Mouse (Mus musculus) MN1 (cell line): ENCODE measurements around the gene Aco1.
"Not testable (repeated sequence)": the region's sequence is repeated elsewhere in the genome, so short reads cannot be mapped to it uniquely, and the experiment has no call there.

ENCODE experiments used
- DNase-seq: peaks from one replicate; pipeline ENCODE4 v3.0.0-alpha.2; 2016; ENCODE audit warnings: low spot score

Aco1 gene

DNA sequence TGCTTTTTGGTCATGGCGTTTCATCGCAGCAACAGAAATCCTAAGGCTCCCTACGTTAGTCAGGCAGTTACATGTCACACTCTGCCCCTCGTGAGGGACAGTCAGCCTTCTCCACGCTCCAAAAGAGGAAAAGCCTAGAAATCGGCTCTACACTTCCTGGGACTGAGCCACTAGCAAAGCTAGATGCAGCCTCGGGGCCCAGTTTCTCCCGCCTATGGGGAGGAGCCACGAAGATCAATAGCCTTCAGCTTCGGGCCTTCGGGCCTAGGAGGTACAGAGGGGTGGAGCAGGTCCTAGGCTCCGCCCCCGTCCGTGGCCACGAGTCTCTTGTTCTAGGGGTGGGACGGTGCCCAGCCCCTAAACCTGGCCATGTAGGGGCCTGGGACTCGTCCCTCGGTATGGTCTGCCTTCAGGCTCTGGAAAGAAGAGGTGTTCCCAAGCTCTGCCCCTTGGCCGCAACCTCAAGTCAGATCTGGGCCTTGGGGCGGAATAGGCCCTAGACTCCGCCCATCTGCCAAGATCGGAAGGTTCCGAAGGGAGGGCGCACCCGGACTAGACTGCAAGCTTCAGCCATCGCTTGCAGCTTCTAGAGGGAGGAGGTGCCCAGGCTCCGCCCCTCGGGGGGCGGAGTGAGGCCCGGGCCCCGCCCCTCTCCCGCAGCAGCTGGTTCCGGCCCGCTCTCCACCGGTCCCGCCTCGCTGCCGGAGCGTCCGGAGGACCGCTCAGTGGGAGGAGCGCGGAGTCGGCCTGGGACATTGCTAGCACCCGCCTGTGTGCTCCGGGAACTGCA lies at the start of gene Aco1:
Gene Aco1 (plus strand): TSS at position 339 of the 790 bp plus-strand sequence.
- DNase-seq = peak; percentile 94

DNA sequence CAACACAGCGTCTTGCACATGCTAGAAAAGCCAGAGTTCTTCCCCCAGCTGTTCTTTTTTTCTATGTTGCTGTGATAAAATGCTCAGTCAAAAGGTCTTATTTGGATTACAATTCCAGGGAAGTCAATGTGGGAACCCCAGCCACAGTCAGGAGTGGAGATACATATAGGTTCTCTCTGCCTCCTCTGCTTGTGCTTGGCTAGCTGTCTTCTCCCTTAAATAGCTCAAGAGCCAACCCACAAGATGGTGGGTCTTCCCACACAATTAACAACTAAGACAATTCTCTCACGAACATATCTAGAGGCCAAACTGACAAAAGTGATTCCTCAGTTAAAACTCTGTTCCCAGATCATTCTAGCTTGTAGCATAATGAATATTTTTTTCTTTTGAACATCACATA lies 47.9 kb upstream of the Aco1 start:
- DNase-seq = no peak

- no peak for DNase-seq
These were observed 39.9 kb upstream of the Aco1 start for GRCm38 (mm10) chr4:40102996-40103395.

GRCm38 (mm10) chr4:40106004-40106536 lies 36.8 kb upstream of the Aco1 start:
- no peak for DNase-seq

- no peak for DNase-seq
These were observed 34.9 kb upstream of the Aco1 start for GRCm38 (mm10) chr4:40108030-40108429.

DNA sequence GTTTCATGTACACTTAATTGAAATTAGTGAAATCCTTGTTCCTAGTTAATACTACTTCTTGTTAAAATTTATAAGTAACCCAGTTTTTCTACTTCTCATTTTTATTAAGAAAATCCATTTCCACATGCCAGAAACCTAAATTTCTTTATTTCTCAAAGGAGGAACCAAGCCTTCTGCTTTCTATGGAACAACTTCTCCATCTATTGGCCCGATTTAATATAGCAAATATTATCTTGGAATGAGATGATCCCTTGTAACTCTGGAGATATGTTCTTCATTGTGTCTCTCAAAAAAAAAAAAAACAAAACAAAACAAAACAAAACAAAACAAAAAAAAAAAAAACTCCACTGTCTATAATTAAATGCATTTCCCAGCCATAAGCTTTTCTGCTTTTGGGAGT lies 29.7 kb upstream of the Aco1 start:
- no peak for DNase-seq

DNA sequence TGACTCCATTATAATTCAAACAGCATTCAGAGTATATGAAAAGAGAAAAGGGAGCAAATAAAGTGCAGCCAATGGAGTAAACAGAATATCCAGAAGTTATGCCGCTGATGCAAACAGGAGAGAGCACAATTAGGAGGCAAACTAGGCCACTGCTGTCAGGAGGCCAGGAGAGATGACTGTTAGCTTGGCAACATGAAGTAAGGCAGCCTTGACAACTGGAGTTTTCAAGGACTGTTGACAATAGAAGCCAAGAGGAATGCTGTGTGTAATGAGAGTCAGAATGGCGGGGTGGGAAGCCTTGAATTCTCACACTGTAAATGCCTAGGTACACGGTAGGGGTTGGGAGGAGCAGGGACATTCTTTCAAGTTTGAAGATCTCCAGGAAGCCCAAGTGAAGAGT lies 21.7 kb upstream of the Aco1 start:
- no peak for DNase-seq

- DNase-seq = not testable (repeated sequence)
These were observed 20.6 kb upstream of the Aco1 start for GRCm38 (mm10) chr4:40122291-40122690.

GRCm38 (mm10) chr4:40134468-40135102 lies 8.3 kb upstream of the Aco1 start:
- peak; percentile 76 for DNase-seq

DNA sequence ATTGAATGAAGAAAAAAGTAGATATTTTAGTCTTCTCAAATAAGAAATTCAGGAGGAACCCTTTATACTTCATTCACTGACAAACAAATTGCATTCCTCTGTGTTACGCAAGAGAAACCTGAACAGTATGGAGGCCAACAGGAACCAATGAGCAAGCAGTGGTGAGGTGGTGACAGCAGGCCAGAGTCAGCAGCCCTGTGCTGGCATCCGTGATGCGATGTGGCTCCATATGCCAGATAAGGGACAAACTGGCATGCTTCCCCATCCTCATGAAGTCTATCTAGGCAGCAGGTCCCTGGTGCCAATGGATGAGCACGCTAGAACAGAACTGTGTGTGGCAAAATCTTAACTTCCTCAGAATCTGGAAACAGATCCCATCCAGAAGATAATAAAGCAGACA lies 6.4 kb upstream of the Aco1 start:
- DNase-seq = no peak

GRCm38 (mm10) chr4:40139663-40140255 lies 3.1 kb upstream of the Aco1 start:
- no peak for DNase-seq

GRCm38 (mm10) chr4:40143533-40143871 lies 621 bp downstream of the Aco1 start:
- DNase-seq = no peak

GRCm38 (mm10) chr4:40144543-40144942 lies 1.7 kb downstream of the Aco1 start:
- no peak for DNase-seq

GRCm38 (mm10) chr4:40144981-40145380 lies 2.1 kb downstream of the Aco1 start:
- DNase-seq = no peak

- DNase-seq = no peak
These were observed 5.4 kb downstream of the Aco1 start for GRCm38 (mm10) chr4:40148281-40148680.

DNA sequence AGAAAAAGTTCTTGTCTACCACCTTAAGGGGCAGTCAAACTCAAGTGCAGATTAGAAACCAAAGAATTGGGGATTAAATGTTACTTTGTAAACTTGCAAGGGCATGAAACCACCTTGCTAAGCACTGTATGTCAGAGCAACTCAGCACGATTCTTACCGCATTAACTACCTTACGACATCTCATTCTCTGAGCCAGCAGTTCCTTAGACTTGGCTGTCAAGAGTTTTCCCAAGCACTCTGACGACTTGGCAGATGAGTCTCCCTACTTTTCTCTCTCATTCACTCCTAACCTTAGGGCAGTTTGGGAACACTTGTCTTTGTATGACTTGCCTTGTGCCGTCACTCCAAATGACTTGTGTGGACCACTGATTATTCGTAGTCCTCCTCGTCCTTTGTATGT lies 7.2 kb downstream of the Aco1 start:
- no peak for DNase-seq

GRCm38 (mm10) chr4:40152771-40153170 lies 9.9 kb downstream of the Aco1 start:
- no peak for DNase-seq

GRCm38 (mm10) chr4:40153500-40153899 lies 10.6 kb downstream of the Aco1 start:
- no peak for DNase-seq

- no peak for DNase-seq
These were observed 11.9 kb downstream of the Aco1 start for GRCm38 (mm10) chr4:40154751-40155150.

- no peak for DNase-seq
These were observed 12.7 kb downstream of the Aco1 start for GRCm38 (mm10) chr4:40155467-40155999.

DNA sequence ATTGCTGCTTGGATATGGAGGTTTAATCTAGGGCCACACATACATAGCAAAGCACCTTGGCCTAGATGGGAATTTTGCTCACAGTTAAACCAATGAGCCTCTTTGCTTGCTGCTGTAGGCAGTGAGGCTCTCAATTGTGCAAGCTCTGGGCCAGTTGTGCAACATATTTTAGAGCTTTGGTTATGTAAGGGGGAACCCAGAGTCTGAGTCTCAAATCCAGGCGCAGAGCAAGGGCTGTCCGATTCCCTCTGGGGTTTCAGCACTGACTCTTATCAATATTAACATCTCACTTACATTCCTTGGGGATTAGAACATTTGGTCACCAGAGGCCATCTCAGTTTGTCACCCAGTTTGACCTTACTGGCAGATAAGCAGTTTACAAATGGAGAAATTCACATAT lies 13.3 kb downstream of the Aco1 start:
- DNase-seq = no peak

DNA sequence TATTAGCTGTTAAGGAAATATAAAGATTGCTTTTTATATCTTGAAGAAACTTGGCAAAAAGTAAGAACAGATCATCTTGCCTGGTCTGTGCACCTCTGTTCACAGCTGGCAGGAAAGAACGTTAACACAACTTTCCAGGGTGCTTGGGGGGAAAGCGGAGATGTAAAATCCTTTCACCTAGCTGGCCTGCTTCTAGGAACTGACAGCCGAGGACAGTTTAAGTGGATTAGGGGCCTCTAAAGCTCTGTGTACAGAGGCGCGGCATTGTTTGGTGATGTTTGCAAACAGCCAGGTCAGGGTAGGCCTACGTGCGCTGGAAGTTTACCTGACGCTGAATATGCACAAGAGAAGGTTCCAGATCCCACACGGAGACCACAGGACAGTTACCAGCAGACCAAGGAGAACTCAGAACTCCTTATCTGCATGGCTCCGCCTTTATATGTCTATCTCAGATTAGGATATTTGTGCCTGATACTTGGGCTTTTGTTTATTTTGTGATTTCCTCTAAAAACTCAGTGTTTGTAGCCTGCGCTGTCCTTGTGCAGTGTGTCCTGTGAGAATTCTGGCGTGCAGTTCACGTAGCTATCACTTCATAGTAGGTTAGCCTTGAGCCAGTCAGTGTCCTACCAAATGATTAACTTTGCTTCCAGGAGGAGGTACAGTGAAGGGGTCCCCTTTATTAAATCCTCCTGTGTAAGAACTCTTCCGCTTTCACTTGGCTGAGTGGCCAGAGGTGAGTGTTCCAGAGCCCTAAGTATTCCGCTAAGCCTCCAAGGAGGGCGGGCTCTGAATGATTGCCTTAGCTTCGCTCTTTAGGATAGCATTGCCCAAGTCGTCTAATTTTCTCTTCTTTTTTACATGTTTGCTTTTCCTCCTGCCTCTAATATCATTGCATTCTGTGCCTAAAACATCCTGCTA lies 14.0 kb downstream of the Aco1 start:
- no peak for DNase-seq
